Mouse (Mus musculus): ENCODE measurements around the gene Vmp1.

- no peak for TF ChIP-seq CTCF (IDR thresholded peaks at IDR 0.05; ENCODE audit: control insufficient read depth, insufficient read depth, insufficient read length)
- TF ChIP-seq MAX (IDR thresholded peaks at IDR 0.05), result no peak
- no peak for TF ChIP-seq USF1 (IDR thresholded peaks at IDR 0.05; ENCODE audit: low read depth)
- no peak for TF ChIP-seq MYOG (IDR thresholded peaks at IDR 0.05; ENCODE audit: control insufficient read depth, extremely low read depth, insufficient read length)
Observed at GRCm38 (mm10) chr11:86714606-86715005, 31.0 kb upstream of the Vmp1 start.

All from C2C12 (cell line).